Mouse (Mus musculus) frontal cortex, postnatal 14 days (tissue): ENCODE measurements at regions not wholly inside any gene's neighbourhood (a gene's known extent, or its start where the extent isn't known, plus 50 kb on each side); places are given as distances from the start of the nearest gene placed in this dataset.

Experiments
- DNase-seq, 2 experiments: peaks; one replicate each; pipeline ENCODE4 v3.0.0; 2022; ENCODE audit warnings: low spot score in 2 of 2

- no peak for DNase-seq
Observed at GRCm38 (mm10) chr4:153019211-153019610, 463.4 kb downstream of the Ajap1 start.

- peak; percentile 34 to 38 for DNase-seq
Observed at GRCm38 (mm10) chr4:153018138-153018921, 464.3 kb downstream of the Ajap1 start.

DNA sequence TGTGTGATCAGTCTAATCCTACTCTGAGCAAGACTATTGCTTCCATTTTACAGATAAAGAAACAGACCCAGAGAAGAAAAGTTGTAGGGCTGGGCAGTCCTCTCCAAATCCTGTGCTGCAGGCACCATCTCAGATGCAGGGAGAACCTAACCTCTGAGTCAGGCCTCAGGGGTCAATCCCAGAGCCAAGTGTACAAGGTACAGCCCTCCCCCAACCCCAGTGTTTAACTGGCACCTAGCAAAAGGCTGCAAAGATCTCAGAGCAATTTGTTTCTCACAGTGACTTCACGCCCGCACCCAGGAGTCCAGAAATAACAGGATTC, 464.8 kb downstream of the Ajap1 start:
- DNase-seq, result no peak

GRCm38 (mm10) chr4:153003338-153003737, 479.3 kb downstream of the Ajap1 start:
- no peak for DNase-seq

DNA sequence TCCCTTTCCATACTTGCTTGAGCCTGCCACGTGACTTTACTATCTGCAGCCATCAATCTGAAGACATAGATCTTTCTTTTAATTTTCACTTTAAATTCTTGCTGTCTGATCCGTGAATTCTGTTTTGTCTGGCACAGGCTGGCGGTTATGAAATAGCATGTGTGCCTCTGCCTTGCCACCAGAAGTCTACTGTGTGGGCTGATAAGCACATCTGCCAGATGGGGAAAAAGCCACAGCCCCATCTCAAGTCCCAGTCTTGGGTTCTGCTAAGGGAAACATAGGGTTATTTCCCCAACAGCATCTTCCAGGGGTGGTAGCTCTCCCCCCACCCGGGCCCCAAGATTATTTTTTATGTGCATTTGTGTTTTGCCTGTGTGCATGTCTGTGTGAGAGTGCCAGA, 480.1 kb downstream of the Ajap1 start:
- DNase-seq, result no peak

DNA sequence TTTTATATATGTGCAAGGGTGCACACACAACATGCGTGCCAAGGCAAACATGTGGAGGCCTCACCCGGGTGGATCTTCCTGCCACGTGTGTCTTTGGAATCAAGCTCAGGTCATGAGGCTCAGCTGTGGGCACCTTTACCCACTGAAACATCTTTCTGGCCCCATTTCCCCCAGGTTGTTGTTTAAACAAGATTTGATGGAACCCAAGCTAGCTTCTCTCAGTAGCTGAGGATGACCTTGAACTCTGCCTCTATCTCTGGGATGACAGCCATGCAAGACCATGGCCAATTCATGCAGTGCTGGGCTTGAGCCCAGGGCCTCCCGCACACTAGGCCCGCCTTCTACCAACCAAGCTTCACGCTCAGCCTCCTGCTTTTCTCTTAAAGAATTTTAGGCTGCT, 480.9 kb downstream of the Ajap1 start:
- no peak for DNase-seq

GRCm38 (mm10) chr4:152999526-152999925, 483.1 kb downstream of the Ajap1 start:
- DNase-seq, result no peak

DNA sequence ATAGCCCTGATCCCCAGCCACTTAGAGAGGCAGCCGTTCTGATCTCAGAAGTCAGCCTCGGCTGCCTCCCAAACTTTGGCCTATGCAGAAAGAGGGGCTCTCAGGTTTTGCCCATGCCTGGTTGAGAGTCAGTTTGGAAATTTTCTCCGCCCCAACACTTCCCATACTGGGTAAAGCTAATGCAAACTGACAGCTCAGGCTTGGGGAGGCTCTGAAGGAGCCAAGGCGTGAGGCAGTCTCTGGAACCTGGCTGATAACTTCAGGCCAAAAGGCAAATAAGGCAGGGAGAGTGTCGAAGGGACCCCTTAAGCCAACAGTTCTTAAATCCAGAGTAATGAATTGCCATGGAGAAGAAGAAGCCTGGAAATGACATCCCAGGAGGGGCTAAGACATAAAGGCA, 485.4 kb downstream of the Ajap1 start:
- no peak for DNase-seq

DNA sequence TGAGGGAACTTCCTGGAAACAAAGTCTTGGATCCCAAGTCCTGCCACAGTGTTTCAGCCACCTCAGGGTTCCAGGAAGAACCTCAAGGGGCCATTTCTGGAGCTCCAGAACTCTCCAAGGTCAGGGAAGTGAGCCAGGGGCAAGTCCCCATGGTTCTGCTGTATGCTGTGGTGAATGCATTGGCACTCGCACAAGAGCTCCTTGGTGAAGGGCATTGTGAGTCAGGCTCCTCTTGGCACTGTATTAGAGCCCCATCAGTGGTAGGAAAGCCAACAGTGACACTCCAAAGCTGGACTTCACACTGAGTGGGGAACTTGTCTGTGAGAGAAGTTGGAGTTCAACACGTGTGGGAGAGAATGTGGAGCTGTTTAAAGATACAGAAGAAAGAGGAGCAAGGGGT, 486.0 kb downstream of the Ajap1 start:
- DNase-seq, result no peak

- no peak for DNase-seq
Observed at GRCm38 (mm10) chr4:152995052-152995595, 487.5 kb downstream of the Ajap1 start.

GRCm38 (mm10) chr4:152994206-152994605, 488.4 kb downstream of the Ajap1 start:
- DNase-seq, result no peak

DNA sequence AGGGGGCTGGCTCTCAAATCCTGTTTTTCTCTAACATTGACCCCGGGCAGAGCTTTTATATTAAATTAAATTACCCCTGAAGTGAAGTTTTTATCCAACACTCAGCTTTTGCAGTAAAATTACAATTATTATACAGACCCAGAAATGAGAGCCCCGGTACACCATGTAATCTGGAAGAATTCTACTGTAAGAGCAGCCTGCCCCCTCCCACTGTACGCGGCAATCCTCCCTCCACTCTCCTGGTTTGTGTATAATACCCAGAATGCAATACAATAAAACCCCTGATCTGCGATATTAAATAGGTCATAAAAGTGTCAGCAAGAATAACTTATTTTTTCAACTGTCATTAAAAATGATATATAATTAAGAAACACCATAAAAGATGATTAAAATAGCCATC, 492.3 kb downstream of the Ajap1 start:
- DNase-seq, result no peak

DNA sequence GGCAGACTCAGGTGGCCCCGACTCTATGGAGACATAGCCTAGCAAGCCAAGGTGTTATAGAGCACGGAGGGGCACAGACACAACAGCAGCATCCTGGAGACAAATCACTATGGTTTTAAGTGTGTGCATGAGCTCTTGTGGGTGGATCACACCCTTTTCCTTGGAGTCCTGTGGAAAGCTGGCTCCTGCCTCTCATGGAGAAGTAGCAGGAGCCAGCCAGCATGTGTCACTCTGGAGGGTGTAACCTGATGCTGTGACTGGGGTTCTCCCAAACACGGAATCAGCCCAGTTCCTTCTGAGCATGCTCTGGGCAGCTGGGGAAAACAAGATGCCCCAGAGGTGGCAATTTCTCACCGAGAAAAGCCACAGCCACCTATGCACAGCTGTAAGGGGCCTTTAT, 494.9 kb downstream of the Ajap1 start:
- no peak for DNase-seq

- no peak for DNase-seq
Observed at GRCm38 (mm10) chr4:152975012-152975675, 497.5 kb upstream of the Kcnab2 start.

DNA sequence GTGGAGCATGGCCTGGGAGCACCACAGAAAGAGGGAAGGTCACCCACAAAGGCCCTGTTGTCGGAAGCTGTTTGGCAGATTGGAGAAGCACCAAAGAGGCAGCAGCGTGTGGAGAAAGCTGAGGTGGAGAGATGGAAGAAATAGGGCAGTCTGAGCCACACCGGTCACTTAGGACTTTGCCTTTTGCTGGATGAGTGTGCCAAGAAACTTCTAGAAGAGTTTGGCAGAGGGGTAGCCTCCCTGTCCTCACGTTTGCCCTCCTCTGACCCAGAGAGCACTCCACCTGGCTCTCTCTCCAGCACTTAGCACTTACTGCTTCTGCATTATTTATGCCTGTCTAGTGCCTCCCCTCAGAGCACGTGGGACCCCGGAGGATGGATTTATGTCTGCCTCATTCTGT, 485.3 kb upstream of the Kcnab2 start:
- DNase-seq, result no peak

DNA sequence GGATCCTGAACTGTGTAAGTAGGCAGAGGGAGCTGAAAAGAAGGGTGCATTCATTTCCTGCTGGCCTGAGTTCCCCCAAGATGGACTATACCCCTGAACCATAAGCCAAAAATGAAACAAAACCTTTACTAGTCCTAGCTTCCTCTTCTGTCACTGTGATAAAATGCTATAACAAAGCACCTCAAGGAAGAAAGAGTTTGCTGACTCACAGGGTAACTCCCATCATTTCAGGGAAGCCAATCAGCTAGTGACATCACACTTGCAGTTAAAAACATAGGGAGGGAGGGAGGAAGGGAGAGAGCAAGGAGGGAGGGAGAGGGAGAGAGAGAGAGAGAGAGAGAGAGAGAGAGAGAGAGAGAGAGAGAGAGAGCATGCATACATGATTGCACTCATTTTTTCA, 484.5 kb upstream of the Kcnab2 start:
- no peak for DNase-seq

DNA sequence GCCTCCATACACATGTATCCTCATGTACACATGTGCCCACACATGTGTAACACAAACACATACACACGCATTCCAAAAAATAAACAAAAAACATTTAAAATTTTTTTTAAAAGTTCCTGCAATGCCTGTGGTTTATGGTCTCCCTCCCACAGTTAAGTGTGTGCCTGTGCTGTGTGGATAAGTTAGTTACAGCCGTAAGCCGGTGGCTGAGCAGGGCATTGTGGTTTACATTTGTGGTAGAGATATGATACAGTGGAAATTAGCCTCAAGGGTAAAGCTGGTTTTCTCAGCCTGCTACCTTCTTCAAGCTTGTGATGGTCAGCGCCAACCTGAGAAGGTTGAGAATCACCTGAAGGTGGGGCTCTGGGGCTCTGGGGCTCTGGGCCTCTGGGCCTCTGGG, 484.0 kb upstream of the Kcnab2 start:
- DNase-seq, result no peak

- DNase-seq, result peak; percentile 37 to 49
Observed at GRCm38 (mm10) chr4:152959627-152960230, 482.1 kb upstream of the Kcnab2 start.

- DNase-seq, result peak in 1 of 2 experiments; percentile 10
Observed at GRCm38 (mm10) chr4:152953237-152953974, 475.7 kb upstream of the Kcnab2 start.

- DNase-seq, result no peak
Observed at GRCm38 (mm10) chr4:152948956-152949355, 471.3 kb upstream of the Kcnab2 start.

GRCm38 (mm10) chr4:152941159-152941558, 463.5 kb upstream of the Kcnab2 start:
- DNase-seq, result no peak

DNA sequence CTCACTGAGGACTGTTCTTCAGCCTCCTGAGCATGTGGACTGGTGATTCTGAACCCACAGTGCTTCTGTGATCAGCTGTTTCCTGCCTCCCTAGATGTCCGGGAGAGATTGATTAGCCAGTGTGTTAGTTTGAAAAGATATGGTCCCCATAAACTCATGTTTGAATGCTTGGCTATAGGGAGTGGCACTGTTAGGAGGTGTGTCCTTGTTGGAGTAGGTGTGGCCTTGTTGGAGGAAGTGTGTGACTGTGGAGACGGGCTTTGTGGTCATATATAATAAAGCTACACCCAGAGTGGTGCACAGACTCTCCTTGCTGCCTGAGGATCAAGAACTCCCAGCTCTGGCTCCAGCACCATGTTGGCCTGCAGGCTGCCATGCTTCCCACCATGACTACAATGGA, 458.9 kb upstream of the Kcnab2 start:
- no peak for DNase-seq
